Mouse (Mus musculus) cerebral cortex, adult 2 months (tissue): ENCODE data around the gene Mrps9.

Source experiments
- WGBS: fragments of 180-500 bp; shearing (Covaris S2); methylation state at CpG from one replicate; pipeline ENCODE4 v1.1.7; 2018; 5-methylcytosine and 5-hydroxymethylcytosine counted together

Mrps9 gene

GRCm38 (mm10) chr1:42850663-42851397, at the start of gene Mrps9:
TSS of gene Mrps9 (plus strand) at chr1:42851233.
- under 1% methylated on average over 23 of the region's 23 CpGs for WGBS

DNA sequence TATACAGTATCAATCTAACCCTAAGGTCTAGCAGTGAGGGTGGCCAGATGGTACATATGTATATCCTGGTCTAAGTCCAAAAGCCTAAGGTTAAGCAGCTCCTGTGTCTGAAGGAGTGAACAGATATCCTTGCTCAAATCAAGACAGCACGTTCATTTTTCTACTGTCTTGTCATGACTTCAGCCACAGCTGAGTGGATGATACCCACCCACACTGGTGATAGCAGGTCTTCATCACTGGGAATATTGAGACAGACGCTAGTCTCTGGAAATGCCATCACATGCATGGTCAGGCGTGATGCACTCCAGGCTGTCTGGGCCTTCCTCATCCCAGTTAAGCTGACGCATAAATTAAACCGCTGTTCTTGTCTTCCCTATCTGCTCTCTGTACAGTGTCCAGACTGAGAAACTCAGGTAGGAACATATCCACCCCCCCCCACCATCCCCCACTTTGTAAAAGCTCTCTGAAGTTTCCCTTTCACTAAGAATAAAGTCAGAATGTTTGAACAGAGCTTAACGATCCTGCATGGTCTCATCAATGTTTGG, 37.7 kb upstream of the Mrps9 start:
- WGBS, result 90% methylated on average over 6 of the region's 6 CpGs

DNA sequence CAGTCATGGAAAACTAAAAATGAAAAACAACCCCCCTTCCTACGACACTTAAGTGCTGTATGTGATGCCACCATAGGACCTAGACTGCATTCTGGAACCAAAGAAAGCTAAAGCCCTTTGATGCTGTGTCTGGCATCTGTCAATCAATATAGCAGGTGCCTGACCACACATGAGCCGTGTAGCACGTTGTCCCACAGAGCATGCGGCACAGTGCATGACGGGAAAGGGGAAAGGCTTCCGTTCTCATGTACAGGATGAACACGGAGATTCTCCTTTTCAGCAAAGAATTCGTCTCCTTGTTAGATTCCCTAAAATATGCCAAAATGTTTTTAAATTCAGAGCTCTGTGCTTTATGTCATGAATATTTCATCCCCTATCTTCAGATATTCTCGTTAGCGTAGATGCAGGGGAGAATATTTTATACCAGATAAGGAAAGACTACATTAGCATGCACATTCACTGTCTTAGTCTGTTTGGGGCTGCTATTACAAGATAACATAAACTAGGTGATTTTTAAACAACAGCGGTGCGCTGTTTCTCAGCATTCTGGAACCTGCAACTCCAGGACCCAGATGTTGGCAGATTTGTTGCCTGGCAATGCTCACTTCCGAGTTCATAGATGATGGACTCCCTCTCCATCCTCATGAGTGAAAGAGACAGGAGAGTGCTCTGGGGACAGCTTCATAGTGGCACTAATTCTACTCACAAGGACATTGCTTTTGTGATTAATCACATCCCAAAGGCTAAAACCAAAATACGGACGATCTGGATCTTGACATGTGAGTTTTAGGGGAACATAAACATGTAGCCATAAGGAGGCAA, 36.0 kb upstream of the Mrps9 start:
- WGBS, result 56% methylated on average over 15 of the region's 15 CpGs

DNA sequence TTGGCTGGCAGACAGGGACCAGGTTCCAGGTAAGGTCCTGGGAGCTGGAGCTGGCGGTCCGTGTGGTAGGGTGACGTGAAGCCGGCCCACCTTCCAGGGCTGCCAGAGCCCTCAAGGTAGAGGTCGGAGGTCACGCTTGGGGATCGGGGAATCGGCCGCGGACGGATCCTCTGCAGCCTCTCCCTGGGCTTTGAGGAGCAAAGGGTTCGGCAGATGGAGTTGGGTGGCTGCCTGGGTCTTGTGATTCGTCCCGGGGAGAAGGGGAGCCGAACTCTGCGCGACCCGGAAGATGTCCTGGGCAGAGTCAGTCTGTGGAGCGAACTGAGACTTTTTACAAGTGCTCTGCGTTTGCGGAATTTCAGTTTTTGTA, 350 bp downstream of the Mrps9 start:
- WGBS, result under 1% methylated on average over 21 of the region's 21 CpGs

- whole genome bisulfite sequencing, result 5% methylated on average over 16 of the region's 16 CpGs
Measured at GRCm38 (mm10) chr1:42851810-42852209, 777 bp downstream of the Mrps9 start.

DNA sequence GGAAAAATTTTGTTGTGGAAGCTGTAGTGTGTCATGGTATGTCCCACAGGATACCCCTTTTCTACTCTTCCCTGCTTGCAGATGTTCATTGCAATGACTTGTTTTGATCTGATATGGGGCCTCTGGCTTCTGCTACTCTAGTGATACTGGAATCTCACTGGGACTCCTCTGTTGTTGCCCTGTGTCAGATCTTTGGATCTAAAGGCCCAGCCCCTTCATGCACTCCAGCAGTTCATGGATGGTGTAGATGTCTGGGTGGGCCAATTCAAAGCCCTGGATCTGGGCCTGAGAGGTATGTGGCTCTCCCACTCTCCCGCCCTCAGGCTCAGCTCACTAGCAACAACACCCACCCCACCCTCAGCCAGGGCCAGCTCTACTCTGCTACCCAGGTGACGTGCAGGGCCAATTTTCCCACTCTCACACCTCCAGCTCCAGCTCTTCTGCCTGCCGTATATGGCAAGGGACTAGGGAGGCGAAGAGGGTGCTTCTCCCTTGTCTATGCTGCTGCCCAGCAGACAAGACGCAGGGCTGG, 13.8 kb downstream of the Mrps9 start:
- 87% methylated on average over 5 of the region's 5 CpGs for WGBS

DNA sequence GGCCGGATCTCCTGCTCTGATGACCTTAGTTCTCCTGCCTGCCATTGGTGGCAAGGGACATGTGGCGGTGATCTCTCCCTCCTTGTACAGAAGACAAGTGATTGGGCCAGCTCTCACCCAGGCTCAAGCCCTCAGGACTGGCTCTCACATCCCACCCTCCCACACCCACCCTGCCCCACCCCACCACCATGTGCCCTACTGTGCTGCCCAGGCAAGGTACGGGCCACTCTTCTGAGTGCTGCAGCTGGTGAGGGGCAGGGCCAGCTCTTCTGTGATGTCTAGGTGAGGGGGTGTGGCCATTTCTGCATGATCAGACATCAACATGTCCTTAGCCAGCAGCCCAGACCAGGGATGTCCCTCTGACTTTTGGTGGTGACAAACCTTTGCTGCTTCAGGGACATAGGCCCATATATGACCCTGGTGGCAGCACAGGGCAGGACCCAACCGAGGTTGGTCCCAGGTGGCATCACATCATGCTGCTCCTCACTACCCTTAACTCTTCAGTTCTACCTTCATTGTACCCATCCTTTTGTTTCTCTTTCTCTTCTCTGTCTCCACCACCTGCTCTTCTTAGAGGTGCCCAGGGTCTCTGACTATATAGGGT, 14.4 kb downstream of the Mrps9 start:
- whole genome bisulfite sequencing, result 96% methylated on average over 4 of the region's 4 CpGs

DNA sequence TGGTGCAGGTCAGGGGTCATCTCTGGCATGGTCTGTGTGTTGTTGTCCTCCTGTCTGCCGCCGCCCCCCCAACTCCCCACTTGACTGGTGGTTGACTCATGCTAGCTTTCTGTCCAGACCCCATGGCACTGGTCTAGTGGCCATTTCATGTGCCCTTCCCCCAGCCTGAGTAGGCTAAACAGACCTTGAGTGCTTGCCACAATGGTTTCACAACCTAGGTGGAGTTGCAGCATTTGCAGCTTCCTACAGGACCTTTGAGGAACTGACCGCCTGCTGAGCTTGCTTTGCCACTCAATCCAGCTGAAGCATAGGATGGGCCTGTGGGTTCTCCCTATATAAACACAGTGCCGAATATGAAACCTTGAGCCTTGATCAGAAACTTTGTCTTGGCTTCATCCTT, 15.0 kb downstream of the Mrps9 start:
- 95% methylated on average over 4 of the region's 4 CpGs for WGBS

DNA sequence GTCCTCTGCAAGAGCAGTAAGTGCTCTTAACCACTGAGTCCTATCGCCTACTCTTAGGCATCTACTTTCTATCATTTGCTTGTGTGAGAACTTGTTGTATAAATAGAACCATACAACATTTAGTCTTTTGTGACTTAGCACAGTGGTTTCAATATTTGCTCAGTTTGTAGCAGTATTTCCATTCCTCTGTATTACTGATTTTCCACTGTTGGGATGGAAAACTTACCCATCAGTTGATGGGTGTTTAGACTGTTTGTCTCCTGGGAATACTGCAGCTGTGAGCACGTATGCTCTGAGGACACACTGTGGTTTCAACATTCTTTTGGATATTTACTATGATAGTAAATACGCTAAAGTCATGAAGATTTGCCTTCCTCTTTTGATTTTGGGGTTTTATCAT, 16.2 kb downstream of the Mrps9 start:
- 92% methylated on average over 3 of the region's 3 CpGs for WGBS

DNA sequence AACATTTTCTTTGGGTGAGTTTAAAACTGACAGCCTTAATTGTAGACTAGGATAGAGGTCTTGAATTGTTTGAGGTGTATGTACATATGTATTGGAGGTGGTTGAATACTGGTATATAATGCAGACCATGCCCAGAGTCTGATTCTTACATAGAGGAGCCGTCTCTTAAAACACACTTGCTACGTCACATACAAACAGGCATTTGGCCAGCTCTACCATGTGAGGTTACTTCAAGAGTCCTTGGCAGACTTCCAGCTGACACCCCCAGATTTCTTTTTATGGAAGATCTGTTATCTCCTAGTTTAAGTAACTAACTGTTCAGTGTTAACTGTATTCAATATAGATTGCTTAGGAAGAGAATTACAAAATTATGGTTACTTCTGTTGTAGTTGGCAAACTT, 23.1 kb downstream of the Mrps9 start:
- 33% methylated on average over 2 of the region's 2 CpGs for WGBS

GRCm38 (mm10) chr1:42875271-42875670, 24.2 kb downstream of the Mrps9 start:
- 67% methylated on average over 5 of the region's 5 CpGs for WGBS

- 75% methylated on average over 4 of the region's 4 CpGs for WGBS
Measured at GRCm38 (mm10) chr1:42876463-42877093, 25.5 kb downstream of the Mrps9 start.

DNA sequence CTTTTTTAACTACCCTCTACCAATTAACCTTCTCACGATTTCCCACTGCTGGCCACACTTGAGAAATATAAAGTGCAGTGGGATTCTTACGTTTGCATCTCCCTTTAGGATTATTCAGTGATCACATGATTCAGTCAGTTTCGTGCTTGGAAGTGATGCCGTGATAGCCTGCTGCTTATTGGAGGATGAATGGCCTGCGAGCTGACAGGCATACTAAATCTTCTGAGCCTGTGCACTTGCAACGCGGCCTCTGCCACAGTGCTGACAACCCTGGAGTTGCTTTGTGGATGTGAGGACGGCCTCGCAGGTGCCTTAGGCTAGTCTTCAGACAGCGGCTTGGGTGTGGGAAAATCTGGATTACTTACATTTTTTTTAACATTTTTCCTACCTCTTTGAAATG, 26.2 kb downstream of the Mrps9 start:
- 73% methylated on average over 10 of the region's 10 CpGs for WGBS

DNA sequence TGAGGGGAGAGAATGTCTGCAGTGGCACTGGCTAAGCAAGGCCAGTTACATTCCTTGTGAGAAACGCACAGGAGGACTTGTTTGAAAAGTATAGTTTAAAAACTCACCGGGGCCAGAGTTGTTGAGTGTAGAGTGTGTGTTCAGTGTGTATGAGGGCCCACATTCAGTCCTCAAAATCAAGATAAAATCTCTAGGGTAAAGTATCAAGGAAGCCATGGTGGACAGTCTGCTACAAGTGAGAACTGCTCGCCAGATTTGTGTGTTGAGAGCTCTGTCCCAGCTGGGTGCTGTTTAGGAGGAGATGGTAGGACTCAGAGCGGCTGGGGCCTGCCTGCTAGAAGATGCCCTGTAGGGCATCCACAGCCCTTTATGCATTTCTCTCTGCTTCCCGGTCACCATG, 27.8 kb downstream of the Mrps9 start:
- WGBS, result 96% methylated on average over 5 of the region's 5 CpGs

DNA sequence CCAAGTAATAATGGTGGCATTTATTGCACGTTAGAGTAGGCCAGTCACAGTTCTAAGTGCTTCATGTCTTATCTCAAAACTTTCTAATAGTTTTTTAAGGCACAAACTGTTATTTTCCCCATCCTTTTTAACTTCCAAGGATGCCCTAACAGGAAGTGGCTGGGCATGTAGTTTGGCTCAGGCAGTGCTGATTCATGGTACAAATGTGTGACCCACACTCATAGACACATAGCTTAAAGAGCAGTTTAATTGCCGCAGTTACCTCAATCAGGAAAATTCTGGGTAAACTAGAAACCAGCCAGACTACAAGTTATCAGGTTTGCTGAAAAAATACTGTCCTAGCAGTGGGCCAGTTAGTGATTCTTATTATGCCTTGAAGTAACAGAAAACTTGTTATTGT, 31.2 kb downstream of the Mrps9 start:
- WGBS, result 89% methylated on average over 2 of the region's 2 CpGs

DNA sequence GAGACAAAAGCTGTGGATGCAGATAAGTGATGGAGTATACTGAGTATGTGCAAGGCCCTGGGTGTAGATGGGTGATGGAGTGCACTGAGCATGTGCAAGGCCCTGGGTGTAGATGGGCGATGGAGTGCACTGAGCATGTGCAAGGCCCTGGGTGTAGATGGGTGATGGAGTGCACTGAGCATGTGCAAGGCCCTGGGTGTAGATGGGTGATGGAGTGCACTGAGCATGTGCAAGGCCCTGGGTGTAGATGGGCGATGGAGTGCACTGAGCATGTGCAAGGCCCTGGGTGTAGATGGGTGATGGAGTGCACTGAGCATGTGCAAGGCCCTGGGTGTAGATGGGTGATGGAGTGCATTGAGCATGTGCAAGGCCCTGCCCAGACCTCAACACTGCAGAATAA, 32.4 kb downstream of the Mrps9 start:
- WGBS, result 93% methylated on average over 1 of the region's 2 CpGs

DNA sequence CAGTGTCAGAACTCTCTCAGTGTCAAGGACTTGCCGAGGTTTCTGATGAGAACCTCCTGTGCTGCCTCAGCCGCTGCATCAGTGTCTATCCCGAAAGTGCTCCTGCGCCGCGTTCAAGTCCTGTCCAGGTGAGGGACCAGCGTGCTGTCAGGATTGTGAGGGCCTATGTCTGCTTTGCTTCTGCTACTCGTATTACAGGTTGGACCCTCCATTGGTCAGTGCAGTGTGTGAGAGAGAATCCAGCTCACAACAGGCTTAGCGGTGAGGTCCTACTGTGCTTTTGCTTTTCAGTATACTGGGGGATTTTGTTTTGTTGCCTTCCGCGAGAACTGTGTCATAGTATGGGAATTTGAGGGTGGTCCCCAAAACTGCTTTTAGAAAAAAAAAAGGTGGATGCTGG, 36.8 kb downstream of the Mrps9 start:
- WGBS, result 94% methylated on average over 11 of the region's 11 CpGs

DNA sequence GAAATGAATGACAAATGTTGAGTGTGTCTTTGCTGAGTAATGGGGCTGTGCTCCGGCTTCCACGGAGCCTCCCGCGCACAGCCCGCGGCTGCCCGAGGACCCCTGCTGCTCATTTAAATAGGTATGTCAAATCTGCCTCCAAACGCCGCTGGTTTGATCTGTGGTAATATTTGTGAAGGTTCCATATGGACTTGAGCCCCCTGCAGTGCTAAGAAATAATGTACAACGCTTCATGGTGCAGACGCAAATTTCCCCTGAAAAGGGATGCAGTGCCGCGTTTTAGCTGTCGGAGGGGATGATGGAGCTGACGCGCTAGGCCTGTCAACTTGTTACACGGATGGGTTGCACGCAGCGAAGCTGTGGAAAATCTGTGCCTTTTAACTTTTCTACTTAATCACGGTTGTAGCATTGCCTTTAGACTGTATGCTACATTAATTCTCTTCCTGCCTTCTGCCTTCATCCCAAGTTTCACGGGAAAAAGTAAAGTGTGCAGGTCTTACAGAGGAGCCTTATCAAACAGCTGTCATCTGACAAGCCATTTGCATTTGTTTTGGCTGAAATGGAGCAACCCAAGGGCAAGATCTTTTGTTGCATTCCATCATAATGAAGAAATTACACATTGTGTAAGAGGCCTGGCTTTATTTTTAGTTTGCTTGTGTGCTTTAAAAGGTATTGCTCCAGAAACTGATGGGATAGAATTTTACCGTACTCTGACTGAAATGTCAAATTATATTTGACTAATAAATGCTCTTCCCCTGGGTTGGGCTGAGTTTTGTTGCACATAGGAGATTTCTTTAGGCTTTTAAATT, 37.7 kb downstream of the Mrps9 start:
- WGBS, result 66% methylated on average over 22 of the region's 22 CpGs

- WGBS, result 78% methylated on average over 7 of the region's 7 CpGs
Measured at GRCm38 (mm10) chr1:42889421-42889887, 38.4 kb downstream of the Mrps9 start.

- 91% methylated on average over 11 of the region's 11 CpGs for WGBS
Measured at GRCm38 (mm10) chr1:42905148-42905547, 54.1 kb downstream of the Mrps9 start.

DNA sequence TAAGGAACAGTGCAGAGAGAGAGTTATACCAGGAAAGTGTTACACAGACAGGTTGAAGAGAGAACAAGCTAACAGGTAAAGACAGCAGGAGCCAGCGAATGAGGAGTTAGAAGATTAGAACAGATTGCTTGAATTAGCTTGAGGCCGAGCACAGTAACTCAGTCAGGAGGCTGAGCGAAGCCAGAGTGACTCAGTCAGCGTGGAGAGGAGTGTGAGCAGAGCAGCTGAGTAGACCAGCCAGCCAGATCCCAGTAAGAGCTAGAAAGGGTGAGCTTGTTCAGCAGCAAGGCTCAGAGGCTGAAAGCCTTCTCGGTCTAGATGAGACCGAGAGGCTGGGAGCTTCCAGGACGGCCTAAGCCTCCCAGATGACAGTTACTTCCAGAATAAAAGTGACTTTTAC, 55.7 kb downstream of the Mrps9 start:
- WGBS, result 63% methylated on average over 7 of the region's 7 CpGs
